Mouse (Mus musculus) heart, adult 9 months (tissue): ENCODE data around the gene Spata1.

ENCODE experiments used
- DNase-seq, 2 experiments: peaks; one replicate each; pipeline ENCODE4 v3.0.0; 2022; ENCODE audit warnings: low spot score in 2 of 2

Gene Spata1

DNA sequence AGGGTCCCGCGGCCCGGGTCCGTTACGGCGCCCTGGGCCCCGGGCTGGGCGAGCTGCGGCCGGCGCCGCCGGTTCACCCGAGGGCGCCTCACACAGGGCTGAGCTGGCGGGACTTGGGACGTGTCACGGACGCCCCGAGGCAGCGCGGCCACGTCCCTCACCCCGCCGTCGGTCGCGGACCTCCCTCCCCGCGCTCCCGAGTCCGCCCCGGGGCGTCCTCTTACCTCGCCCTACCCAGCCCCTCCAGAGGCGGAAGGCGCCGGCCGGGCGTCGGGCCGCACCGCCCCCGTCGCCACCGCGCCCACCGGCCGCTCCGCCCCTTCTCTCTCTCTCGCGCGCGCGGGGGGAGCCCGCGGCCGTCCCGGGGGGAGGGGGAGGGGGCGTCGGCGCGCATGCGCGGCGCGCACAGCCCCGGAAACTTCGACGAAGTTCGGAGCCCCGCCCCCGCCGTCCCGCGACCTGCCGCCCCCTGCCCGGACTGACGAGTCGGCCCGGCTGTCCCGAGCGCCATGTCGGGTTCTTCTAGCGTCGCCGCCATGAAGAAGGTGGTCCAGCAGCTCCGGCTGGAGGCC is at the start of gene Spata1, which contains the start of gene Gng5:
Spata1 (minus strand) TSS at position 323 of the 572 bp plus-strand sequence.
Gng5 (plus strand) TSS at position 377 of the 572 bp plus-strand sequence.
- DNase-seq = peak; percentile 87

GRCm38 (mm10) chr3:146543632-146544031 is 44.1 kb upstream of the Spata1 start:
- no peak for DNase-seq

GRCm38 (mm10) chr3:146540521-146541273 is 41.1 kb upstream of the Spata1 start:
- DNase-seq = no peak

DNA sequence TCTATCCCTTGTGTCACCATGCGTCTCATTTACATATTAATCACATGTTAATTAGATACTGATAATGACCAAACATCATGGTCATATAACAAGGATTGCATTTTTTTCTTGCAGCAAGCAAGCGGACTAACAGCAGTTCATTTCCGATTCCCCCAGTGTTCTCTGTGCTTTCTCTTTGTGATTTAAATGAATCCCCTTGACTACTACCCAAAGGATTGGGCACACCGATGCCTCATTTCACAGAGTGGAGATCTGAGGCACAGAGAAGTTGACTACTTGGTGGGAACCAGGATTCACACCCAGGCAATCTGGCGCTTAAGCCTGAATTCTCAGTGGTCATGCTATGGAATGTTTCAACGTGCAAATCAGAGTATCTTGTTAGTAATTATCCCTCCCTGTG is 35.4 kb upstream of the Spata1 start:
- no peak for DNase-seq

DNA sequence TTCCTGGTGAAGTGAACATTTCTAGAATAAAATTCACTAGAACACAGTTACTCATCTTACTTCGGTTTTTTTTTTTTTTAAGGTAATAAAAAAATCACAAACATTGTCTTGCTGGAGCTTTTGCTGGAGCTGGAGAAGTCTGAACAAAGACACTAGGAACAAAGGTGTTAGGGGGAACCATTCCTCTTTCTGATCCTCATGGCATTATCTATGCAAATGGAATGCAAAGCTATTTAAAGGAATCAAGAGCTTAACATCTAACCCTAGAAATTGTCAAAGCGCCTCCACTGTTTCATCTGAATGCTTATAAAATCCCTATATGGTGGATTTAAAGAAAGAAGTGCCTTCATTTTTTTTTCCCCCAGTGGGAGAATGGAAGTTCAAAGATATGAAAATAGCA is 28.8 kb upstream of the Spata1 start:
- no peak for DNase-seq

- no peak for DNase-seq
Measured at GRCm38 (mm10) chr3:146521652-146522020, 22.1 kb upstream of the Spata1 start.

- peak; percentile 85 to 92 for DNase-seq
Measured at GRCm38 (mm10) chr3:146520798-146521651, 21.5 kb upstream of the Spata1 start, which contains the start of gene Rpf1. Gene Rpf1 (minus strand): TSS chr3:146521429.

GRCm38 (mm10) chr3:146520226-146520797 is 20.8 kb upstream of the Spata1 start:
- DNase-seq = no peak

GRCm38 (mm10) chr3:146506711-146507110 is 7.2 kb upstream of the Spata1 start:
- DNase-seq = no peak

DNA sequence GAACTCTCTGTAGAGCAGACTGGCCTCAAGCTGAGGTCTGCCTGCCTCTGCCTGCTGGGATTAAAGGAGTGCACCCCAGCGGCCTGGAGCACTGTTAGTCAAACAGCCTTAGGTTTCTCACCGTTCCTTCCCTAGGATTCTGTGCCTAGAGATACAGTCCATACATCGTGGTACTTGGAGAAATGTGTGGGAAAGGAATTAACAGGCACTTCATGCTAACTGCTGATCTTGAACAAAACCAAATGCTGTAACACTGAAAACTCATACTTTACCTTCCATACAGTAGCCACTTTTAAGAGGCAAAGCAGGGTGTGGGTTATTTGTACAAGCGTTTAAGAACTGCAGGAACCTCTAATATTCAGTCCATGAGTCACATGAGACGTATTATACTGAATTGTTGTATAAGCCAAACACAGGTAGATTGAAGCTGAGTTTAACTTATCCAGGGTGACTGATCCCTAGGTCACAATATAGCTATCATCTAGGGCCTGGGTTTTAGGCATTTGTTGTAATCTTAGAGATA is 2.1 kb upstream of the Spata1 start:
- no peak for DNase-seq

DNA sequence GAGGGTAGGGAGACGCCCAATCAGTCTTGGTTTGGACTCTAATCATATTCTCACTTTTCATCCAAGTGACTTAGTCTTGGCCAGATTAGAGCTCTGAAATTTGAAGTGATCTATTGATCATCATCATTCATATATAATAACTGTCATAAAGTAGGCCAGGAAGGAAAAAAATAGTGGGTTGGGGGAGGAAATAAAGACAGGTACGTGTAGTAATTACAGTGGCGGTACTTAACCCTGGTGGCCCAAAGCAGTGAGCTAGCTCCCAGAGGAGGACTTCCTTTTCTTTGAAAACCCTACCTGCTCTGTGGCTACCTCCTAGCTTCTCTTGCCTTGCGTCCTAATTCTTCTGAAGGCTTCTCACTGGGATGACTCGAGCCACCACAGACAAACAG is 1.3 kb upstream of the Spata1 start:
- DNase-seq = no peak

DNA sequence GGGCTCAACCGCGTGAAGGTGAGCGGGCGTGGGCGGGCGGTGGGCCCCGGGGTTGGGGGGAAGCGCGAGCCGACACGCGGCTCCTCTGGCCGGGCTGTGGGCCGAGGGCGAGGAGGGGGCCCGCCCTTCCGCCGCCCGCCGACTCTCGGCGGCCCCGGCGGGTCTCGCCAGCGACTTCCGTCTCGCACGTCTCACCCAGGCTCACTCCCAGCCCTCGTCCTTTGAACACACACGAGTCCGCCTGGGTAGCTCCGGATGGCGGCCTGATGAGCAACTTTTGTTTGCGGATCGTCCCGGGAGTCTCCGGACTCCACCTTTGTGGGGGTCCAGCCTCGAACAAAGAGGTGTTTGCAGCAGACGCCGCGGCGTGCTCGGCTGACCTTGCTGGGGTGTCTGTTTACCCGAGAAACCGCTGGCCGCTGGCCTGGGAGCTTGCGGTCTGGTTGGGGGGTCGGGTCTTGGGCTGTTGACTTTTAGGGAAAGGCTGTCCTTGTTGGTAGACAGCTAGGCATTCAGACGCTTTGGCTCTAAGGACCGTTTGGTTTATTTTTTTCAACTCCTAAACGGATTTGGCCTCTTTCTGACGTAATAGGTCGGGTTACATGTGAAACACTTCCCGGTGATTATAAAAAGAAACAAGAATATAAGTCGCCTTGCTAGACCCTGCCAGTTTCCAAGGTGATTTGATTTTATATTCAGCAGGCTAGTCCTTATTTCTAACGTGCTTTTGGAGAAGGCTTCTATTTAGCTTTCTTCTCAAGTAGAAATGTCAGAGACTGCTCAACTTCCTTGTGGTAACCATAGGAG is 653 bp upstream of the Spata1 start:
- peak; percentile 25 to 36 for DNase-seq

- DNase-seq = peak in 1 of 2 experiments; percentile 10
Measured at GRCm38 (mm10) chr3:146498989-146499388, 564 bp downstream of the Spata1 start.

- DNase-seq = no peak
Measured at GRCm38 (mm10) chr3:146494941-146495340, 4.6 kb downstream of the Spata1 start.

DNA sequence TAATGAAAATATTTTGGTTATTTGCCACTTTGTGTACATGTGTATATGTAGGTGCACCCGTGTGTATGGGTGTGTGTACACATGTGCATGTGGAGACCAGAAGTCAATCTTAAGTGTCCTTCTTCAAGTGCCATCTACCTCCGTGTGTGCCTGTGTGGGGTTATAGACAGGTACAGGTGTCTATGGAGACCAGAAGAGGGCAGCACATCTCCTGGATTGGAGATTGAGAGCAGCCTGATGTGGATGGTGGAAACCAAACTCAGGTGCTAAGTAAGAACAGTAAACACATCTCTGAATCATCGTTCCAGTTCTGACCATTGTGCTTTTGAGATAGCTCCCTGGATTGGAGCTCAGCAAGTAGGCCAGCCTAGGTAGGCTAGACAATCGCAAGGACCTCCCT is 13.1 kb downstream of the Spata1 start:
- no peak for DNase-seq

- no peak for DNase-seq
Measured at GRCm38 (mm10) chr3:146482044-146482443, 17.5 kb downstream of the Spata1 start.

DNA sequence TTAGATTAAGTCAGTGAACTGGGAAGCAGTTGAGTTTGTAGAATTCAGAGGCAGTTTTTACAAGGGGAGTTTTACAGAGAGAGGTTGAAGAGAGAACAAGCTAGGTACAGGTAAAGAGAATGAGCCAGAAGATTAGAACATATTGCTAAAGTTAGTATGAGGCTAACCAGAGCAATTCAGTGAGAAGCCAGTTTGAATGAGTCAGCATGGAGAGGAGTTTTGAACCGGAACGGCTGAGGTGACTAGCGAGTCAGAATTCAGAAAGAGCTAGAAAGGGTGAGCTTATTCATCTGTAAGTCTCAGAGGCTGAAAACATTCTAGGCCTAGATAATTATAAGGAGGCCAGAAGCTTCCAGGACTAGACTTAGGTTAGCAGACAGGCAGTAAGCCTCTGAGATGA is 25.1 kb downstream of the Spata1 start:
- no peak for DNase-seq

DNA sequence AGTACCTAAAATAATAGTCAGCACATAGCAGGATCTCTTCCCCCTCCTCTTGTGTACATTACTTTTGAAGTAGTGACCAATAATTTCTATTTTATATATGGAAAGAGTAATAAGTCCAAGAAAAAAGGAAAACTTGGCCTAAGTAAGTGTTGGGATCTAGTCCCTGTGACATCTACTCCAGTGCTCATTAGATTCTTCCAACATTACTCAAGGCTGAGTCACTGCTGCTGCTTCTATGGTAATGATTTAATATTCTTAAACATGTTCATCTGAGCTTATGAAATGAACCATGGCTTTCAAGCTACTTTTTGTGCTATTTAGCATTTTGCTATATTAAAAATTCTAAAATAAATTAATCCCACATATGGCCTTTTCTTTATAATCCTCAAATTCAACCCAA is 25.8 kb downstream of the Spata1 start:
- DNase-seq = no peak

- no peak for DNase-seq
Measured at GRCm38 (mm10) chr3:146472657-146473056, 26.9 kb downstream of the Spata1 start.

DNA sequence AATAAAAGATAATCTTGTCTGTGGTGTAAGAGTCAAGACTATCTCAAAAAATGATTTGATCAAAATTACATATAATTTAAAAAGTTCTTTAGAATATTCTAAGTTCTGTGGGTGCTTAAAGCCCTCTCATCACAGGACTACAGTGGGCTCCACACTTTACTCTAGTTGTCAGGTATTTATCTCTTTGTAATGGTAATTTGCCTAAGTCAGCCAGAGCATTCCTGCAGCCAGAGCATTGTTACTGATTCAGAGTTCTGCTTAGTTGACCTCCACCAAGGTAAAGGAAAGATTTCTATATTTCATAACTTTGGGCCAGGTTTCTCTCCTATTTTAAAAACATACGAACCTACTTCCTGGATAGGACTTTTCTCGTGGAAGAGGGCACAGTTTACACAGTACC is 30.3 kb downstream of the Spata1 start:
- DNase-seq = no peak

GRCm38 (mm10) chr3:146462939-146463338 is 36.6 kb downstream of the Spata1 start:
- no peak for DNase-seq
